Mouse (Mus musculus): ENCODE measurements around the gene Brms1. TPM values are rescaled to one million over a fixed set of nuclear protein-coding genes. Genes with fewer than 3 reads are reported as not detected.

Brms1 gene
- polyA plus RNA-seq, 1 experiment from 2014 or later, result 58.7 TPM

DNA sequence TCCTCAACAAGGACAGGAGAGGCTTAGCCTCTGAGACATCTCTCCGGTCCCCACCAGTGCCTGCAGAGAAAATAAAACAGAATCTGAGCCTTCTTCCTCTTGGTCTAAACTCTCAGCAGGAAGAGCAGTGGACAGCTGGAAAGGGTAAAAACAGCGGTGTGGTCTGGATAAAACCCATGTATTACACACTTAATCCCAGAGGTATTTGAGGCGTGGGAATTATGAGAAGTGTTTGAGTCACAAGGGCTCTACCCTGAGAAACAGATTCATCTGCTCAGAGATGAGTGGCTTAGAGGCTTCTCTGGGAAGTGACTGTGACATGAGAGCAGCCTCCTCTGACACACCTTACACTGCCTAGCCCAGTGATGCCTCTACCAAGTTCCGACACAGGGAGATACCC is 23.5 kb upstream of the Brms1 start:
- Histone ChIP-seq H3K4me3 (no peak overlapping the region), H3K27ac (no peak overlapping the region), H3K9me3 (no peaks in the 10 kb centered on the region), H3K9ac (no peak overlapping the region), H3K4me1 (no peaks in the 10 kb centered on the region), H3K27me3 (replicated peaks) (no peaks in the 10 kb centered on the region), H3K4me2 (replicated peaks) (no peak overlapping the region), H3K36me3 (no peaks in the 10 kb centered on the region)
- WGBS, result 87% methylated on average over 4 of the region's 4 CpGs
- ATAC-seq (ENCODE audit: low FRiP score, low read depth), result no peak

DNA sequence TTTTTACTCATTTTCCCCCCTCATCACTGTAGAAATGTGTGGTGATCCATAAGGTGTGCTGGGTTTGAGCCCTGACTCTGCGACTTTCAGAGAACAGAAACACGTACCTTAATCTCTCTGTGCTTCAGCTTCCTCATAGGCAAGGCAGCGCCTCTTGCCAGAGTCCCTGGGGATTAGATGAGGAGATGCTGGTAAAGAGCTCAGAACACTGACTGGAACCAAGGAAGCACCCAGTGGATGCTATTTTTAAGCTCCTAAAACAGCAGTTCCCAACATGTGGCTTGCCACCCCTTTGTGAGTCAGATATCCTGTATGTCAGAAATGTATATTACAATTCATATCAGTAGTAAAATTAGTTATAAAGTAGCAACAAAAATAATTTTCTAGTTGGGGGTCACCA is 23.0 kb upstream of the Brms1 start:
- Histone ChIP-seq H3K27ac (no peak overlapping the region), H3K36me3 (no peaks in the 10 kb centered on the region), H3K4me1 (no peaks in the 10 kb centered on the region; the same call in 1 of the 2 replicates), H3K27me3 (replicated peaks) (no peaks in the 10 kb centered on the region), H3K9ac (no peak overlapping the region), H3K4me2 (replicated peaks) (no peak overlapping the region), H3K9me3 (no peaks in the 10 kb centered on the region), H3K4me3 (no peak overlapping the region)
- 91% methylated on average over 3 of the region's 3 CpGs for WGBS
- ATAC-seq (ENCODE audit: low FRiP score, low read depth), result no peak

DNA sequence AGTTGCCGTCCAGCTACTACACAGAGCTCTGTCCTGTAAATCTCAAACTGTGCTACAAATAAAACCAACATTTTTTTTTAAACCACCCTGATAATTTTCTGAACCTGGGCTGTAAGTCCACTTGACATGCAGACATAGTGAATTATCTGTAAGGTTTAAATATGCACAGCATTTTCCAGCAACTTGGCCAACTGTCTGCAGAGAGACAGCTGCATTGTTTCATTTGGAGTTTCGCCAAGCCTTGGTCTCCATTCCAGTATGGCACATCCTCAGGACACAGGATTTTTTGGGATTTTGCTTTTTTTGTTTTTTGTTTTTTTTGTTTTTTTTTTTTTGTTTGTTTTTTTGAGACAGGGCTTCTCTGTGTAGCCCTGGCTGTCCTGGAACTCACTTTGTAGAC is 19.7 kb upstream of the Brms1 start:
- Histone ChIP-seq H3K27me3 (replicated peaks) (no peaks in the 10 kb centered on the region), H3K4me1 (peaks cover 8% of the 10 kb centered on the region), H3K9me3 (no peaks in the 10 kb centered on the region), H3K27ac (no peak overlapping the region), H3K9ac (no peak overlapping the region), H3K36me3 (no peaks in the 10 kb centered on the region; the same call in 1 of the 2 replicates), H3K4me2 (replicated peaks) (no peak overlapping the region), H3K4me3 (no peak overlapping the region)
- ATAC-seq (ENCODE audit: low FRiP score, low read depth), result no peak
- WGBS, result 83% methylated on average over 2 of the region's 2 CpGs

DNA sequence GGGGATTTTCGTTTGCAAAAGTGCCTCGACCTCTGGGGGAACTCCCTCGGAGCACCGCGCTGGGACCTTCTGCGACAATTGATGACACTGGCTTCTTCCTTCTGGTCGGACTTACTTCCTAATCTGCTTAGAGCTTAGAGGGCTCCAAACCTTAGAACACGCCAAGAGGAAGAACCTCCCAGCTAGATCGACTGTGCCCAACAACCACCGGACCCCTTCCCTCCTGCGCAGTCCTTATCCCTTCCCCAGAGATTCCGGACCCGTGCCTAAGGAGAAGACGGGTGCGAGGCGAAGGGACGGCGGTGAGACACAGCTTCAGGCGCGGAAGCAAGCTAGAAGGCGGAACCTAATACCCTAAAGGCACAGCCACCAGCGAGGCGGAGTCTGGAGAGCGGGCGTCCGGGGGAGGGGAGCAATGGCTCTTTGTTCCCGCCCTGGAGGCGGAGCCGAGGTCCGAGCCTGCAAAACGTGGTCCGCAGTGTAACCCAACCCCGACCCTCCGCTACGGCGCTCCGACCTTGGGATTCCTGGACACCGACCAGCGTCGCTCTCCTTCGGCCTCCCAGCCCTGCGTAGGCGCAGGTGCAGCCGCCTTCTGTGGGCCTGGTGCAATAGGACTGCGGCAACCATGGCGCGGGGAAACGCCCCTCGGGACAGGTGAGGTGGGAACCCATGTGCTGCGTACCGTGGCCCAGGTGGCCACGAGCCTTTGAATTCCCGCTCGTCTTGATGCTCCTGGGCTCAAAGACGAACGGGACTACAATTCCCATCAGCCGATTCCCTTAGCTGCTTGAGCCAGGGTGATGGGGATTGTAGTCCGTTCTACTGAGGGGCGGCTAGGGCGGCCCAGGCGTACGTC is 17.3 kb upstream of the Brms1 start, which contains the start of gene Slc29a2:
Gene Slc29a2, plus strand, starts transcription at position 240 of the 859 bp plus-strand sequence.
- peak within 1 kb of the TSS; percentile 74 for H3K9ac ChIP-seq
- peaks cover 8% of the 10 kb centered on the region for H3K4me1 ChIP-seq
- under 1% methylated on average over 62 of the region's 62 CpGs for WGBS
- no peaks in the 10 kb centered on the region for H3K9me3 ChIP-seq
- peak; percentile 95 for ATAC-seq (ENCODE audit: low FRiP score, low read depth)
- peaks cover 19% of the 10 kb centered on the region for H3K36me3 ChIP-seq
- H3K4me3 ChIP-seq, result peak within 1 kb of the TSS; percentile 72
- peak within 1 kb of the TSS; percentile 76 for H3K27ac ChIP-seq
- peak within 1 kb of the TSS; percentile 87 for H3K4me2 ChIP-seq (replicated peaks)
- H3K27me3 ChIP-seq (replicated peaks), result no peaks in the 10 kb centered on the region

DNA sequence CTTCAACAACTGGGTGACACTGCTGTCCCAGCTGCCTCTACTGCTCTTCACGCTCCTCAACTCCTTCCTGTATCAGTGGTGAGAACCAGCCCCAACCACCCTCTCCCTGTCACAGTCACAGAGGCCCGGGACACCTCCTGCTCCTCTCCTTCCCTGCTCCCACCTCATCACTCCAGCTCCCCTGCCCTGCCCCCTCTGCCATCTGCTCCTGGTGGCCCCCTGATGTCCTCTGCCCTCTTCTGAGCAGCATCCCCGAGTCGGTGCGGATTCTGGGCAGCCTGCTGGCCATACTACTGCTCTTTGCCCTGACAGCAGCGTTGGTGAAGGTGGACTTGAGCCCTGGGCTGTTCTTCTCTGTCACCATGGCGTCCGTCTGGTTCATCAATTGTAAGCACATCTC is 15.0 kb upstream of the Brms1 start:
- Histone ChIP-seq H3K4me3 (no peak overlapping the region), H3K9me3 (no peaks in the 10 kb centered on the region), H3K27me3 (replicated peaks) (no peaks in the 10 kb centered on the region), H3K36me3 (peaks cover 40% of the 10 kb centered on the region), H3K9ac (no peak overlapping the region), H3K27ac (no peak overlapping the region), H3K4me2 (replicated peaks) (no peak overlapping the region), H3K4me1 (peaks cover 8% of the 10 kb centered on the region)
- no peak for ATAC-seq (ENCODE audit: low FRiP score, low read depth)
- 94% methylated on average over 8 of the region's 8 CpGs for WGBS

DNA sequence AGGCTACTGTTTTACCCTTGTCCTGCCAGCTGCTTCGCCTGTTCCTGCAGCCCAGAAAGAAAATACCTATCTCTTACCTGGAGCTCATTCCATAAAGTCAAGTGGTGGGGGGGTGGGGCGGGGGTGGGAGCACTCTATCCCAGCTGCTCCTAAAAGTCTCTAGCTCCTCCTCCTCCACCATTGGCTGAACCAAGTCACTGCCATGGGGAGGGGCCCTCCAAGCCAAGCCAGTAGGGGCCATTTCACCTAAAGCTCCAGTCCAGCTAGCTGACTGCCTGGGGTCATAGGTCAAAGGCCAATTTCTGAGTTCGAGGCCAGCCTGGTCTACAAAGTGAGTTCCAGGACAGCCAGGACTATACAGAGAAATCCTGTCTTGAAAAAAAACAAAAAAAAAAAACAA is 8.5 kb upstream of the Brms1 start:
- Histone ChIP-seq H3K9me3 (no peaks in the 10 kb centered on the region), H3K9ac (no peak overlapping the region), H3K27me3 (replicated peaks) (no peaks in the 10 kb centered on the region), H3K4me1 (0 out of 2 replicates have a peak, but pooled peaks cover 2% of the 10 kb centered on the region), H3K4me3 (no peak overlapping the region), H3K27ac (no peak overlapping the region), H3K4me2 (replicated peaks) (no peak overlapping the region), H3K36me3 (peaks cover 34% of the 10 kb centered on the region)
- WGBS, result 82% methylated on average over 3 of the region's 3 CpGs
- ATAC-seq (ENCODE audit: low FRiP score, low read depth), result no peak

DNA sequence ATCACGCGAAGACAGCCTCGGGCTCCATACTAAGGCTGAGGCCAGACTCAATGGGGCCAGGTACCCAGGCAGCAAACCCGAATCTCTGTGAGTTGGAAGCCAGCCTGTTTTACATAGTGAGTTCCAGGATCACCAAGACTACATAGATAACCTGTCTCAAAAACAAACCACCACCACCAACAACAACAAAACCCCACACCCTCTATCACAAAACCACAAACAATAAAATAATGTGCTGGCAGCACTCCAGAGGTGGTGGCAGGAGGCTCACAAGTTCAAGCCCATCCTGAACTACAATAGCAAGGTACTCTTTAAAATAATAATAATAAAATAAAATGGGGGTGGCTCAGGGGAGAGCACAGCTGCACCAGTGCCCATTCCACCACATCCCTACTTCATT is 4.6 kb upstream of the Brms1 start:
- Histone ChIP-seq H3K4me3 (no peak overlapping the region), H3K27ac (no peak overlapping the region), H3K4me2 (replicated peaks) (no peak overlapping the region), H3K9me3 (no peaks in the 10 kb centered on the region), H3K9ac (no peak overlapping the region), H3K4me1 (peaks cover 26% of the 10 kb centered on the region), H3K27me3 (replicated peaks) (no peaks in the 10 kb centered on the region), H3K36me3 (peaks cover under 1% of the 10 kb centered on the region; the same call in 1 of the 2 replicates)
- 83% methylated on average over 4 of the region's 4 CpGs for WGBS
- no peak for ATAC-seq (ENCODE audit: low FRiP score, low read depth)

DNA sequence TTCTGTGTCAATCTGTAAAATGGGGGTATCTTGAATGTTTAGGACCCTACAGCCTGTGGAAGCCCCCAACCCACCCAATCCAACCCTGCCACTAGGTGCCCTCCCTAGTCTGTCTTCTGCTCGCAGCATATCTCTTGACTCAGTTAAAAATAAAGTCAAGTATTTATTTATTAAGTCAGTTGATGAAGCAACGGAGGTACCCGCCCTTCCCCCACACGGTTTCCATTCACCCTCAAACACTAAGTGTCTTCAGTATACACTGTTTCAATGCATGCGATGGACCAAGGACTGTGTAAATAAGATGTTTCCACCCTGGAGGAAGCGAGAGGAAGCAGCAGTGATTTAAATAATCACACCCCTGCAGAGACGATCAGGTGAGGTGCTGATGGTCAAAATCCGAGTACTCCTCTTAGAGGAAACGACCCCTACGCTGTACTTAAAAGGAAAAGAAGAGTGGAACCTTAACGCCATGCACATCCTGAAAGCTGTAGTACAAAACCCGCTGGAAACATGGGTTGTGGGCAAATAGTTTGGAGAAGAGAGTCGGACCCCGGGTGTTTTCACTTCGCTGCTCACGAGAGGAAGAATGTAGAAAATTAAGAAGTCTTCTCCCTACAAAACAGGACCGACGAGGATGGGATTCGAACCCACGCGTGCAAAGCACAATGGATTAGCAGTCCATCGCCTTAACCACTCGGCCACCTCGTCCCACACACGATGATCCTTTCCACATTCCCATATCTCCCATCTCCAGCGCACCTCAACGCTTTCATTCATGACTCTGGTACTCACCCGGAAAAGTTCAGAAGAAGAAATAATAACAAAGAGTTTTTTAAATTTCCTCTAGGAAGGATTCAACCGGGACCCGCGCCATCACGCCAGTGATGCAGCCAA is 3.2 kb upstream of the Brms1 start:
- no peaks in the 10 kb centered on the region for H3K27me3 ChIP-seq (replicated peaks)
- H3K27ac ChIP-seq, result peak overlapping the region; percentile 50; the same call in 1 of the 2 replicates
- H3K4me2 ChIP-seq (replicated peaks), result peak overlapping the region; percentile 98
- 7% methylated on average over 32 of the region's 32 CpGs for WGBS
- no peaks in the 10 kb centered on the region for H3K9me3 ChIP-seq
- 0 out of 2 replicates have a peak, but pooled peaks cover 4% of the 10 kb centered on the region for H3K36me3 ChIP-seq
- peak overlapping the region; percentile 89 for H3K4me3 ChIP-seq
- H3K9ac ChIP-seq, result peak overlapping the region; percentile 76
- ATAC-seq (ENCODE audit: low FRiP score, low read depth), result peak; percentile 59
- H3K4me1 ChIP-seq, result peaks cover 37% of the 10 kb centered on the region

DNA sequence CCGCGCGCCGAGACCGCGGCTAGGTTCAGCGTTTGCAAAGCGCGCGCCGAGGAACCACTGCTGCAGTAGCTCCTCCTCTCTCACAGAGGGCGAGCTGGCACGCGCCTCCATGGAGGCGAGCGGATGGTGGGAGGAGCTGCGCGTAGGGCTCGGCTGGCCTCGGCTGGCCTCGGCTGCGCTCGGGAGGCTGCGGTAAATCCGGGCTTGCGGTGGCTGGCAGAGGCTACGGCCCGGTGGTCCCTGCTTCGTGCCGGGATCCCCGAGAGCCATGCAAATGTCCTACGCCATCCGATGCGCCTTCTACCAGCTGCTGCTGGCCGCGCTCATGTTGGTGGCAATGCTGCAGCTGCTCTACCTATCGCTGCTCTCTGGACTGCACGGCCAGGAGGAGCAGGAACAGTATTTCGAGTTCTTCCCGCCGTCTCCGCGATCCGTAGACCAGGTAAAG is 2.4 kb upstream of the Brms1 start, which contains the start of the genes B4gat1 and AC124502.3:
Gene B4gat1, plus strand, starts transcription at position 118 of the 448 bp plus-strand sequence.
Gene AC124502.3, plus strand, starts transcription at position 183 of the 448 bp plus-strand sequence.
- H3K9me3 ChIP-seq, result no peaks in the 10 kb centered on the region
- no peaks in the 10 kb centered on the region for H3K27me3 ChIP-seq (replicated peaks)
- peak within 1 kb of the TSS; percentile 50; the same call in 1 of the 2 replicates for H3K27ac ChIP-seq
- 0 out of 2 replicates have a peak, but pooled peaks cover 5% of the 10 kb centered on the region for H3K36me3 ChIP-seq
- under 1% methylated on average over 44 of the region's 44 CpGs for WGBS
- peak within 1 kb of the TSS; percentile 89 for H3K4me3 ChIP-seq
- H3K4me1 ChIP-seq, result peaks cover 37% of the 10 kb centered on the region
- H3K4me2 ChIP-seq (replicated peaks), result peak within 1 kb of the TSS; percentile 98
- peak within 1 kb of the TSS; percentile 76 for H3K9ac ChIP-seq
- ATAC-seq (ENCODE audit: low FRiP score, low read depth), result peak; percentile 93

DNA sequence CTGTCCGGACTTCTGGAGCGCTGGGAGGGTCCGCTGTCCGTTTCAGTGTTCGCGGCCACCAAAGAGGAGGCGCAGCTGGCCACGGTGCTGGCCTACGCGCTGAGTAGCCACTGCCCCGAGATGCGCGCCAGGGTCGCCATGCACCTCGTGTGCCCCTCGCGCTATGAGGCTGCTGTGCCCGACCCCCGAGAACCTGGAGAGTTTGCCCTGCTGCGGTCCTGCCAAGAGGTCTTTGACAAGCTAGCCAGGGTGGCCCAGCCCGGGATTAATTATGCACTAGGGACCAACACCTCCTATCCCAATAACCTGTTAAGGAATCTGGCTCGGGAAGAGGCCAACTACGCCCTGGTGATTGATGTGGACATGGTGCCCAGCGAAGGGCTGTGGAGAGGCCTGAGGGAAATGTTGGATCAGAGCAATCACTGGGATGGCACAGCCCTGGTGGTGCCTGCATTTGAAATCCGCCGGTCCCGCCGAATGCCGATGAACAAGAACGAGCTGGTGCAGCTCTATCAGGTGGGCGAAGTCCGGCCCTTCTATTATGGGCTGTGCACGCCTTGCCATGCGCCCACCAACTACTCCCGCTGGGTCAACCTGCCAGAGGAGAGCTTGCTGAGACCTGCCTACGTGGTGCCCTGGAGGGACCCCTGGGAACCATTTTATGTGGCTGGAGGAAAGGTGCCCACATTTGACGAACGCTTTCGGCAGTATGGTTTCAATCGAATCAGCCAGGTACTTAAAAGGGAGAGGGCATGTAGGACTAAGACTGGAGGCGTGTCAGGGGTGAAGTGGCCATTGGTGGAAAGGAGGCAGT is 1.6 kb upstream of the Brms1 start:
- Histone ChIP-seq H3K4me3 (peak overlapping the region; percentile 89), H3K27me3 (replicated peaks) (no peaks in the 10 kb centered on the region), H3K4me1 (peaks cover 37% of the 10 kb centered on the region), H3K36me3 (peaks cover 9% of the 10 kb centered on the region; the same call in 1 of the 2 replicates), H3K4me2 (replicated peaks) (peak overlapping the region; percentile 98), H3K9me3 (no peaks in the 10 kb centered on the region), H3K27ac (peak overlapping the region; percentile 12; the same call in 1 of the 2 replicates), H3K9ac (peak overlapping the region; percentile 76)
- ATAC-seq (ENCODE audit: low FRiP score, low read depth), result peak; percentile 18
- 13% methylated on average over 41 of the region's 41 CpGs for WGBS

DNA sequence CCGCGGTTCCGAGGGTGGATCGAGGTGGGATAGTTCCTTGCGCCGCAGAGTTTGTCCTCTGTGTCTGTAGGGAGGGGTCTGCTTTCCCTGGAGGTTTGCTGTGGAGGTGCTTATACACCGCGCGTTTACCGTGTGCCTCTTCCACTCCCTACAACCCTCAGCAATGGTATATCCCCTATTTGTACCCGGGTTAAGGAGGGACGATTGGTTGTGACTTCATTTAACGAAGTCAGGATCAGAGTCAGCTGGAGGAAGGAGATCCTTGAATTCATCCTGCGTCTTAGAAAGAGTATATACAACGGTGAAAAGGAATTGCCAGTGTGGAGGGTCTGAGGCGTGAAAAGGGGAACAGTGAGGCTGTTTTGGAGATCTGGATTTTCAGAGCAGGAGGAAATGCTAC is 434 bp downstream of the Brms1 start:
- WGBS, result 2% methylated on average over 16 of the region's 16 CpGs
- Histone ChIP-seq H3K27ac (0 out of 2 replicates have a peak overlapping the region, but pooled peaks have one; percentile 42), H3K27me3 (replicated peaks) (no peaks in the 10 kb centered on the region), H3K9me3 (no peaks in the 10 kb centered on the region), H3K4me2 (replicated peaks) (peak overlapping the region; percentile 98), H3K36me3 (peaks cover 18% of the 10 kb centered on the region), H3K9ac (peak overlapping the region; percentile 81), H3K4me1 (peaks cover 37% of the 10 kb centered on the region), H3K4me3 (peak overlapping the region; percentile 89)
- no peak for ATAC-seq (ENCODE audit: low FRiP score, low read depth)

Measured in neural tube, embryonic 12.5 days (tissue).